Mouse (Mus musculus) intestine, embryonic 16.5 days (tissue): ENCODE results near the gene Pmfbp1. TPM values are rescaled to one million over a fixed set of nuclear protein-coding genes. Genes with fewer than 3 reads are reported as not detected.

ENCODE experiments used
- polyA plus RNA-seq: library from polyadenylated mRNA; unstranded; fragments of >200 nt; fragmentation: Nextera tagmentation; extraction: Ambion mirVana; gene quantifications from 2 replicates; pipeline ENCODE4 v1.2.1, GENCODE M21; 2015

The Pmfbp1 gene
- polyA plus RNA-seq, 1 experiment from 2014 or later = not detected

Other genes with a start within 250 kb of the Pmfbp1 start
- gene Dhx38, start 71.8 kb downstream of the Pmfbp1 start, polyA plus RNA-seq = 19.9 and 21.2 TPM in 2 replicates
- 21.4 and 22.4 TPM in 2 replicates for gene Txnl4b, start 71.9 kb downstream of the Pmfbp1 start, polyA plus RNA-seq
- gene Hp, start 85.1 kb downstream of the Pmfbp1 start, polyA plus RNA-seq = 1.9 and 2.8 TPM in 2 replicates
- gene Dhodh, start 114.6 kb downstream of the Pmfbp1 start, polyA plus RNA-seq = 40.8 and 47.9 TPM in 2 replicates
- gene Pkd1l3, start 120.5 kb downstream of the Pmfbp1 start, polyA plus RNA-seq = 0.09 and 0.31 TPM in 2 replicates
- gene Ist1, start 199.2 kb downstream of the Pmfbp1 start, polyA plus RNA-seq = 122 and 128 TPM in 2 replicates
- 12.6 and 13.0 TPM in 2 replicates for gene Zfp821, start 211.5 kb downstream of the Pmfbp1 start, polyA plus RNA-seq
- gene Atxn1l, start 243.7 kb downstream of the Pmfbp1 start, polyA plus RNA-seq = 4.5 and 5.1 TPM in 2 replicates